Mouse (Mus musculus): ENCODE results near the gene Zfp366. TPM values are rescaled to one million over a fixed set of nuclear protein-coding genes. Genes with fewer than 3 reads are reported as not detected.

The Zfp366 gene
- total RNA-seq, 2 experiments from 2014 or later, result 2.8 to 3.8 TPM

DNA sequence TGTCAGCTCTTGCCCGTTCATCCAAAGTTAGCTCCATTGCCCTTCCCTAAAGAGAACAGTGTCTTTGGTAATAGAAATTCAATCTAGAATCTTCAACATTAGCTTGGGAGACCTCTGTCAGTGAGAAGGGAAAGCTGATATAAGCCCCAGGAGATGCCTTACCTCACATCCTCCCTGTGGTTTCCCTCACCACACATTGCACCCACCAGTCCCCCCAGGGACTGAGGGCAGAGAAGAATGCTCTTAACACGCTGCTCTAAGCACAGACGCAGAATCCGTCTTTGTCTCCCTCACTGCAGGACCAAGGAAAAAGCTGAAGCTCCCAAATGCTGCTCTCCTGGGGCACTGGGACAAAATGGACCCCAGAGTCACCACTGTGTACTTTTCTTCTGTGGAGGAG lies 58.3 kb downstream of the Zfp366 start:
- DNase-seq, result no peak
- intact Hi-C loops (cut with DNase I), result loop anchor here (5.0 kb wide), 1 partner anchor 49 kb away; no protein-coding TSS in a partner anchor

DNA sequence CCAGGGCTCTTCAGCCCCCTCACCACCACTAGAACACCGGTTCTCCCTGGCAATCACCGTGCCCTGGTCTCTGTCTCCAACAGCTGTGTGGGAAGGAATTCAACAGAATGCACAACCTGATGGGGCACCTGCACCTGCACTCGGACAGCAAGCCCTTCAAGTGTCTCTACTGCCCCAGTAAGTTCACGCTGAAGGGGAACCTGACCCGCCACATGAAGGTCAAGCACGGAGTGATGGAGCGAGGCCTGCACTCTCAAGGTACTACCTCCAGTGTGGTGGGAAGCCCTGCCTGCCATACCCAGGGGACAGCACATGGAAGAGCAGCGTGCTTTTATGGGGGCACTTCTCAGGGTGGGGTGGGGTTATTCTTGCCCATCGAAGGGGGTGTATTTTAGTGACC lies 59.2 kb downstream of the Zfp366 start:
- intact Hi-C loops (cut with DNase I), result loop anchor here (5.0 kb wide), 1 partner anchor 48 kb away; no protein-coding TSS in a partner anchor

DNA sequence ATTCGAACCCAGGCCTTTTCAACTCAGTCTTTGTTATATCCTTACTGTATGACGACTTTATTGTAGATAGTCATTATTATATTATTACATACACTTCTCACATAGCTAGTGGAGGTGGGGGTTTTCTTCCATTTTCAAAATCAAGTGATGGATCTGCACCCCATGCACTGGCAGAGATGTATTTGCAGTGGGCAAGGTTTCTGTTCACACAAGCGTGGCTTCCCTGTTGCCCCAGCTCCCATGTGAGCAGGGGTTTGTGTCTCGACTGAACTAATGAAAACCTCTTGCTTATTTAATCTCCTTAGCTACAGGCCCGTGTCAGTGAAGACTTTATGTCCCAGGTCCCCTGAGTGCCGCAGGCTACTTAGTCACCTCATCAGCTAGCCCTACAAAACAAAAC lies 59.8 kb downstream of the Zfp366 start:
- intact Hi-C loops (cut with DNase I), result loop anchor here (5.0 kb wide), 1 partner anchor 48 kb away; no protein-coding TSS in a partner anchor
- DNase-seq, result no peak

More for the DNA sequence above, 59.2 kb downstream of the Zfp366 start:
- no peak for DNase-seq

DNA sequence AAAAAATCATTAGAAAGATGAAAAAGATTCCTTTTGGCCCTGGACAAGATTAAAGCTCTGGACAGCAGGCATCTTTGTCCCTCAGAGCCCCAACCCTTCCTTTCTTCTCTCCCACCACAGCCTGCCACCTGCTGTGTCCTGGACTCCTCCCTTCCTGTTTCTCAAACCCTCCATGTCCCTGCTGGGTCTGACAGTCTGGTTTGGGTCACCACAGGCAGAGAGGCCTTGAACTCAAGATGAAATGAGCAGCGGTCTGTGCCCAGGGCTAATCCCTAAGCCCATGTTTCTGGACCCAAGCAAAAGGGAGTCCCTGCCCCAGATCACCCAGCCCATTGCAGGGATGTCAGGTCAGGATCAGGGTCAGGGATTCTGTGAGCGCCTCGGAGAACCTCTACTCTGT lies 60.3 kb downstream of the Zfp366 start:
- intact Hi-C loops (cut with DNase I), result loop anchor here (5.0 kb wide), 1 partner anchor 47 kb away; no protein-coding TSS in a partner anchor
- DNase-seq, result no peak

DNA sequence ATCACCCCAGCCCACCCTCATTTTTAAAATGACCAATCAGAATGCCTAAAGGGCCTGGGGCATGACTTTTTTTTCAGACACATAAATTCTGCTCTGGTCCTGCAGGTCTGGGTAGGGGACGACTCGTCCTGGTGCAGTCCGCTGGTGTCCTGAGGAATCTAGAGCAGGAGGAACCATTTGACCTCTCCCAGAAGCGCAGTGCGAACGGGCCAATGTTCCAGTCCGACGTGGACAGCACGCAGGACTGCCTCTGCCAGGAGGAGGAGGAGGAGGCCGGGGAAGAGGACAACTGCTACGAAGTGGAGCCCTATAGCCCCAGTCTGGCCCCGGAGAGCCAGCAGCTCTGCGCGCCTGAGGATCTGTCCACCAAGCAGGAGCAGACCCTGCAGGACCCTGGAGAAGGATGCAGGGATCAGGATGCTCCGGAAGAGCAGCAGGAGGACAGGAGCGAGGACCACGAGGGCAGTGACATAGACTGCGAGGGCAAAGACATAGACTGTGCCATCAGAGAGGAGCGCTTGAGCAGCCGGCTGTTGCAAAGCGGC lies 61.4 kb downstream of the Zfp366 start:
- intact Hi-C loops (cut with DNase I), result no loop called here
- DNase-seq, result no peak

DNA sequence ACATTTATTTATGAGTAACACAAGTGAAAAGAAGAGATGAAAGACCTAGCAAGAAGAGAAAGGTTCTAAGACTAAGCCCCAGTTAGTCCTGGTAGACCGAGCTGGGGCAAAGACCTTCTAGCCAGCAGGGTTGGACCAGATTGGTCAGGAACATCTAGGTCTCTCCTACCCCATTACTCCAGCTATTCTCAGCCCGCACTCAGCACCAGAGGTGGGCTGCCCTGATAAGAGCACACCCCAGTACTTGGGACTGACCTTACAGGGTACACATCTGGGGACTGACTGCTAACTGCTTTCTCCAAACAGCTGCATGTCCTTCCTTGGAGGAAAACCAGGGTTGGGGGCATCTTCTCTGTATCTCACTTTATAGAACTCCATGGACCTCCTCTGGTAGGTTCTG lies 66.2 kb downstream of the Zfp366 start:
- intact Hi-C loops (cut with DNase I), result no loop called here
- DNase-seq, result no peak

DNA sequence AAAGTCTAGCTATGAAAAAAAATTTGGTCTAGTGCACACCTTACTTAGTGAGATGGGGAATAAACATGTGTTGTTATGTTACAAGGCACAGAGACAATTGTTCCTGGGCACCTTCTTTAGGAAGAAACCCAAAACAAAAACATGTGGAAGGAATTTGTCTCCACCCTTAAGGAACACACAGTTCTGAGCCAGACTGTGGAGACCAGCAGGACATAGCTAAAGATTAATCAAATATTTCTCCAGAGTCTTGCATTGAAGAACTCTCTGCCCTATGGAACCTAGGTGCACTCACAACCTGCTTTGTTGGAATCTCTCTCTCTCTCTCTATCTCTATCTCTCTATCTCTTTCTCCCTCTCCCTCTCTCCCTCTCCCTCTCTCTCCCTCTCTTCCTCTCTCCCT lies 69.6 kb downstream of the Zfp366 start:
- intact Hi-C loops (cut with DNase I), result no loop called here

DNA sequence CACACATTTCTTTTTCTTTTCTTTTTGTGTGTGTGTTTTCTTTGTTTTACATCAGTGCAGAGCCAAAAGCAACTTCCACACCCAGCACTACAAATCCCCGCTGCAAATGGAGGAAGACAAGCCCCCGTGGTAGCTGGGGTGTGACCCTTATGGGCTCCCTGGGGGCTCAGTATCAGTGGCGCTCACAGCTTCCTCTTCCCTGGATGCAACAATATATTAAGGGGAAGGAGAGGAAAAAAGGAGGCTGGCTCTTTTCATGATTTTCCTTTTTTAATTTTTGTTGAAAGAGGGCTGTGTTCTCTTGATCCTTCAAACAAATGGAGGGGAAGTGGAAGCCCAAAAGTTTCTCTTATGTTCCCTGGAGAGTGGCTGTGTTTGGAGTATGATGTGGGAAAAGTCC lies 70.2 kb downstream of the Zfp366 start:
- DNase-seq, result no peak

More for the DNA sequence above, 69.6 kb downstream of the Zfp366 start:
- DNase-seq, result no peak

DNA sequence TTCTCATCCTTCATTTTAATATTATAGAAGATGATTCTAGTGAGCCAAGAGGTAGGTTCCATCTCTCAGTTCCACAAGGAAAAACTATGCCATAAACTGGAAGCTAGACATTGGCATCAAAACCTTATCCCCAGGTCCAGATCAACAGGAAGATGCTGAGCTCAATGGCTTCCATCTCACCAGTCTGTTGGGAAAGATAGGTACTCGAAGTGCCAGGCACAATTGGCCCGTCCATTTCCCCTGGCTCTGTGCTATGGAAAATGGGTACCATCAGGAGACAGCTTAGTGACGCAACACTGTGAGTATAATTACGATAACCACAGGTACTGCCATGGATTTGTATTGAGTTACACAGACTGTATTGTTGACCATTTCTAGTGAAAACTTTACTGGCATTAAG lies 72.3 kb downstream of the Zfp366 start:
- intact Hi-C loops (cut with DNase I), result no loop called here
- no peak for DNase-seq

More for the DNA sequence above, 70.2 kb downstream of the Zfp366 start:
- intact Hi-C loops (cut with DNase I), result no loop called here

DNA sequence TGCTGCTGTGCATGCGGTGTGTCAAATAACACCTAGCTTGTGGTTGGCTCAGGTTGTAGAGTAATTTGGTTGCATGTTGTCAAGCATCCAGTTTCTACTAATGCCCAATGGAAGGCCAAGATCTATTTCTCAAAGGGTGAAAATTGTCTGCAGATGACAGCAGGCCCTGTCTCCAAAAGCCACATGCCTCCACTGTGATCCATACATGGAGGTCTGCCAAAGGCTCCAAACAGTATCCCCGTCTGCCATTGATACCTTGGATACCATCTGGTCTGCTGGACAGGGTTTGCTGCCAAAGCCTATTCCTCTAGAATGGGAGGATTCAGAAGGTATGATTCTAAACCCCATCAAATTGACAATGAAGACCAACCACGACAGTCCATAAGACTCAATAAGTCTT lies 74.1 kb downstream of the Zfp366 start:
- intact Hi-C loops (cut with DNase I), result no loop called here
- no peak for DNase-seq

DNA sequence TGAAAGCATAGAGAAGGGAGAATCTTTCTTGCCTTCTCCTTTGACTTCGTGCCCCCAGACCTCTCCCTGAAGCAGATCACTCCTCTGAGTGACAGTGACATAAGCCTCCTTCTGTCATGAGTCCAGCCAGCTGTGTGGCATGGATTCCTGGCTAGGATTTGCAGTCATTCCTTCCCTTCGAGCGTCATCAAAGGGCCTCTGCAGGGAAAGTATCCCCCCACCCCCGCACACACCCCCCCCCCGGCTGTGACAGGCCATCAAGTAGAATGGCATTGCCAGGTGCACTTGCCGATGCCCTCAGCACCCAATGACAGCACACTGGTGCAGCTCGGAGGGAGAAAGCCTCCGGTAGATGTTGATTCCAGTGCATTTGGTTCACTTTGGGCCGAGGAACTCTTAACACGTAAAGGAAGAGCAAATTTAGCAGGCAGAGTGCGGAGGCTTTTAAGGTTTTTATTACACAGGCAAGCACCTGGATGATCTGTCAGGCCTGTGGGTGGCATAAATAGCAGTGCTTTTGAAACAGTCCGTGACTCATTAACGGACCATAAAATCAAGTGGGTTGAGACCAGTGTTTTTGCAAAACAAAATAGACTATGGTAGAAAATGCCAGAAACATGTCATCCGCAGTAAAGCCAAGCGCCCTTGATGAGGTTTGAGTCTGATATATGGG lies 75.0 kb downstream of the Zfp366 start:
- intact Hi-C loops (cut with DNase I), result no loop called here
- DNase-seq, result no peak

DNA sequence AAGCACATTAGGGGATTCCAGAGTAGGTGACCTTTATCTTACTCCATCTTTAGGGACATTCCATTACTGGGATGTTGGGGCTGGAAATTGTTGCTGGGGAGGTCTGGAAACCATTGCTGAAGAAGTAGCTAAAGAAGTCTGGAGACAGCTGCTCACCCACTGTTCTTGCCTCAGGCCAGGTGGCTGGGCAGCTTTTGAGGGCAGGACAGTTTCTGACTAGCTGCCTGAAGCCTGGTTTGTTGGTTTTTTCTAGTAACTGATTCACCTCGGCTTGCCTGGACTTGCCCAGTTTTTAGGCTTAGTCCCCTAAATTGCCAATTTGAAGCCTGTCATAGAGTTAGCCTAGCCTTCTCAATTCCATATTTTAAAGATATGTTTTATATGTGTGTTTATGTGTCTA lies 77.8 kb downstream of the Zfp366 start:
- no peak for DNase-seq
- intact Hi-C loops (cut with DNase I), result no loop called here

DNA sequence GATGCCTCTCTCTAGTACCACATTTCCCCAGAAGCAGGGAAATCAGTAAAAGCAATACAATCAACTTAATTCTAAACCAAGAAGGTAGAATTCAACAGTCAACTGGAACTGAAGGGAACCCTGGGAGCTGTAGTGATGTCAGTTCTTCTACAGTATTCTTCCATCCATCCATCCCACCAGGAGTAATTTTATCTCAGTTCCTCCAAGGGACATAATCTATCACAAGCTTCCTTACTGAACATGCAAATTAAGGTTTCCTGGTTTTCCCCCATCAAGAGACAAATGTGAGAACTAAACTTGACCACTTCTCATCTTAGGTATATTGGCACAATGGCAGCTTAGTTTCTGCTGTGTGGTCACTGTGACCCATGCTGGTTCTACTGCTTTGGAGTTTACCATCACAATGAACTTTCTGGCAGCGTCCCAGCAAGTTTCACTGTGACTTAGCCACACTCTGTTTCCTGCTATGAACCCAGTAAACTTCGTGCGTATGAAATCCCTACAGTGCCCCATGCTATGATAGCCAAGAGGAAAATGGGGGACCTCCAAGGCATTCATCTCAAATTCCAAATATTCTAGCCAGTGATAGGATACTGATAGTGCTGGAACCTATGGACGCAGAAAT lies 78.6 kb downstream of the Zfp366 start:
- intact Hi-C loops (cut with DNase I), result no loop called here
- no peak for DNase-seq

DNA sequence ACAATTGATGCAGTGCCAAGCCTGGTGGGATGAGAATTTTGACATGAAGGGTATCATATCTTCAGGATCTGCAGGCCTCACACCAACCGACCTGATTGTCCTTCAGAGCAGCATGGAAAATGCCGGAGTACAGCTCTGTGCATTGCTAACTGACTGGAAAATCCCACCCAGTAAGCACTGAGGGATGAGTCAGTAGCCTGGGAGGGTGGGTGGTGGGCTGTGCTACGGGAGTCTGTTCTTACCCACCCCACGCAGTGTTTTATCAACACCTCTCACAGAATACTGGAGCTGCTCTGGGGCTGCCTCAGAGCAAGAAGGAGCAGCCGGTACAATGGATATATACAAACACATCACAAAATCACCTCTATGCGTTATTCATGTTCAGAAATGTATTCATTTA lies 79.9 kb downstream of the Zfp366 start:
- intact Hi-C loops (cut with DNase I), result no loop called here
- no peak for DNase-seq

DNA sequence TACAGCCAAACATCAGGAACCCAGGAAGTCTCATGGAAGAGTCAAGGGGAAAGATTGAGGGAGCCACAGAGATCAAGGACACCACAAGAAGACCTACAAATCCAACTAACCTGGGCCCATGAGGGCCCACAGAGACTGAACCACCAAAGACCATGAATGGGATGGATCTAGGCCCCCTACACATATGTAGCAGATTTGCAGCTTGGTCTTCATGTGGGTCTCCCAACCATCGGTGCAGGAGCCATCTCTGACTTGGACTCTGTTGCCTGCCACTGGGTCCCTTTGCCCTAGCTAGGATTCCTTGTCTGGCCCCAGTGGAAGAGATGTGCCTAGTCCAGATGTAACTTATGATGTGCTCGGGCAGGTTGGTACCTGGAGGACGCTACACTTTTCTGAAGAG lies 87.4 kb downstream of the Zfp366 start:
- DNase-seq, result no peak
- intact Hi-C loops (cut with DNase I), result no loop called here

DNA sequence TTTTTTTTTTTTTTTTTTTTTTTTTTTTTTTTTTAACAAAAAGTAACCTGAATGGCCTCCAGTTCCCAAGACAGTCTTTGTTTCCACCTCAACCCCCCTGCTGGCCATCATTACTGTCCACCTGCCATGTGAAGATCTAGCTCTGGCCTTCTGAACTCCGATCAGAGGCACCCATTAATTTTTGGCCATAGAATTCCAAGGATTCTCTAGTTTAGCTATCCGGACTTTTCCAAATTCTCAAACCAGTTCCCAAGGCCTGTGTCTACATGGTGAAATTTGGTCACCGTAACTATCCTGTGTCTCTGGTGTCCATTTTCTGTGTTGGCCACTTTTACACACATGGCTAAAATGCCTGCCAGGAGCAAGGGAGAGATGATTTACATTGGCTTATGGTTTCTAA lies 92.9 kb downstream of the Zfp366 start:
- no peak for DNase-seq
- intact Hi-C loops (cut with DNase I), result no loop called here

DNA sequence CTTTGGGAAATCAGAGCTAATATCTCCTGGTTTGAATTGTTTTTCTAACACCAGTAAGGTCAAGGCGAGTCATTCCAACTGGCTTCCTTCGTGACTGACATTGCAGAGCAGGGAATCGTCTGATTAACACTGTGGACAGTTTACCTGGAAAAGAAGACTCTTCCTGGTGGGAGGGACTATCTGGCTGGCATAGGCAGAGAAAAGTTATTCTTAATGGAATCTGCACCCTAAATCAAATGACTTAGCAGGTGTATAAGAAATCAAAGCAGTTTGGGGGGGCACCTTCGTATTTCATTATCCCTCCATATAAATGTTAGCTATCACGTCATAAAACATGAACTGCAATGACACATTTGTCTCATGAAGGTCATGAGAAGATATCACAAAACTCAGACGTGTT lies 93.9 kb downstream of the Zfp366 start:
- intact Hi-C loops (cut with DNase I), result no loop called here
- DNase-seq, result no peak

DNA sequence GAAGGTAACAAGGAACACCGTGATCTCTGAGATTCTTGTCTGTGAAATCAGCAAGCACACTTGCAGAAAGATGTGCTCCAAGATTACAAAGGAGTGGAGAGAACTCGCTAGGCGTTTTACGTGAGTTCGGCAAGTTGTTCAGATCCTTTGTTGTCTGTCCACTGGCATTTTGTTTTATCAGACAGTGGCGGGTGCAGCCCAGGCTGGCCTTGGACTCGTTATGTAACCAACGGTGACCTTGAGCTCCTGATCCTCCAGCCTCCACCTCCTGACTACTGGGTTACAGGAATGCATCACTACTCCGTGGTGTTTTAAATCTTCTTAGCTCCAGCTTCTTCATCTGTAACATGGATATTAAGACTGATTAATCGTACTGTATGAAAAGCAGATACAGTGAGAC lies 94.7 kb downstream of the Zfp366 start:
- intact Hi-C loops (cut with DNase I), result no loop called here

DNA sequence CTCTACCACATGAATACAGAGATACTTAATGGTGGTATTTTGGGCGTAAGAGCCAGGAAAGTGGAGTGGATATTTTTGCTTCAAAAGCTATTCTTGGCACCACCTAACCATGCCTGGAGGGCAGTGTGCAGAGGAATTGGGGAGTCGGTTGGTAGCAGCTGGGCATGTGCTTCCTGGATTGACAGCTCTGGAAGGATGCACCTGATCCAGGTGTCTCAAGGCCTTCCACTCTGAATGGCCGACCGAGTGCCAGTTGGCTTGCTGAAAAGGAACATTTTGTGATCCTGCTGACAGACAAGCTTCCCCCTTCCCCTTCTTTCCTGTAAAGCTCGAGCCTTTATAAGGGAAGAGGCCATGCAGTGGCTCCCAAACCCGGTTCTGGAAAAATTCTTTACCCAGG lies 98.3 kb downstream of the Zfp366 start:
- no peak for DNase-seq
- intact Hi-C loops (cut with DNase I), result no loop called here

More for the DNA sequence above, 94.7 kb downstream of the Zfp366 start:
- DNase-seq, result no peak

DNA sequence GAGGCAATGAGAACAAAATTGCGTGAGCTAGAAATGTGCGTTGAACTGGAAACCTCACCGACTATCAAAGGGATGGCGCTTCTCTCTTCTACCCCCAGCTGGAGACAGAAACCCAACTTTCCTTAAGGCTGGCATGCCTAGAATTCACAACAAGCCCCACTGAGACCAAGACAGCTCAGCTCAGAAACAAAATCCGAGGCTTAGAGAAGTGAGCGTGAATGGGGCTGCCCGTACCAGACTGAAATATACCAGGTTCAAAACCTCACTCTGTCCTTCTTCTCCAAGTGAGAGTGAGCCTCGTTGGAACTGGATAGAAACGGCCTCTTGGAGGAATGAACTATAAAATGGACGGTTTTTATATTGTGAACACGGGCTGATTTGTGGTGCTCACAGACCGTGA lies 99.3 kb downstream of the Zfp366 start:
- intact Hi-C loops (cut with DNase I), result no loop called here
- no peak for DNase-seq

DNA sequence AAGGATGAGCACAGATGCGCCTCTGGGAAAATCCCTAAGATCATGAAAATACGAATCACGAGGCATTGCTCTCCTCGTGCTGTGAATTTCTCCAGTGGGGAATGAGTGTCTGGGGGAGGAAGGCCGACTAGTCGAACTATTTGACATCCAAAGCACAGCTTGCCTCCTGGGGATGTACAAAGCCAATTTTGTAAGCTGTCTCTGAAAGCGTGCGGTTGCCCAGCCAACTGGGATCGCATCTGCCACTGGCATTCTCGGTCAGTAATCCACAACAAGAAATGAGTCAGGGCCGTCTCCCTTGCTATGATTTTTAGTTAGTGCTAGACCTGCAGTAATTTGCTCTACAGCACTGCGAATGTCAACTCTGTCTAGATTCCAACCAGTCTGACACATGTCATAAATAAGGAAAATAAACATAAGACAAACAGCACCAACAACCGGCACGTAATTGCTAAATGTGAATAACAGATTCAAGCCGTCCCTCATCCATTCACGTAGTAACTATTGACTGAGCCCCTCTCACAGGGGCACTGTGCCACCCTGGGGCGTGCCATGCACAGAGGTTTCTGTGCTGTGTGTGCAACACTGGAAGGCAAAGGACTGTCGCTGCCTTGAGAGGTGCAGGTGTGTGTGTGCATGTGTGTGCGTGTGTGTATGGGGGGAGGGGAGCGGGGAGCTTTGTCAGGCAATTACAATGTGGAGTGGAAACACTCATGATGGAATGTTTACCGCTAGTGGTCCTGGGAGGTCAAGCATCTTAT lies 100.0 kb downstream of the Zfp366 start:
- peak in 1 of 2 experiments; percentile 36 for DNase-seq
- intact Hi-C loops (cut with DNase I), result no loop called here

All from gastrocnemius, postnatal 36 days (tissue).